Mouse (Mus musculus) gastrocnemius, postnatal 10 days (tissue): ENCODE results near the gene Mief1. TPM values are rescaled to one million over a fixed set of nuclear protein-coding genes. Genes with fewer than 3 reads are reported as not detected.
A peak's percentile ranks its signal among the peaks of the same experiment; 100 is the strongest.

Experiments
- DNase-seq: peaks from one replicate; pipeline ENCODE4 v3.0.0; 2021; ENCODE audit warnings: mixed read lengths
- total RNA-seq, 2 experiments: library from RNA; stranded (reverse); gene quantifications; 2 replicates each; pipeline ENCODE4 v1.2.3; 2021

The Mief1 gene
- total RNA-seq, 2 experiments from 2014 or later, result 22.8 to 27.2 TPM

- DNase-seq, result peak; percentile 89
Measured at GRCm38 (mm10) chr15:80263610-80264575, 30.1 kb downstream of the Mief1 start, which contains the start of gene Rps19bp1. Gene Rps19bp1, minus strand, starts transcription at chr15:80264315.

DNA sequence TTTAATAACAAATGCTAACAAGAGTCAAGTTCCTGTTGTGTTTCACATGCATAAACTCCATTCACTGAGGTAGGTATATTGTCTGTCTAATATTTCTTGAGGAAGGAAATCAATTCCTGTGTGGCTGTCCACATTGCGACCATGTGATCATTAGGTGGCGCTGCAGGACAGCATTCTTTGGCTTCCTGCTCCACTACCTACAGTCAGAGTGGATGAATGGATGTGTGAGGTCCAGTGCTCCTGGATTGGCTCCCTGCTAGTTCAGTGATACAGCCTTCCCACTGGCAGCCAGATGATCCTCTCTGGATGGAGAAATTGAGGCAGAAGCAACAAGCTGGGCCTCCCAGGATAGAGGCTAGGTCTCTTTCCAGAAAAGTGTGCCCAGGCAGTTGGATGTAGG, 32.5 kb downstream of the Mief1 start:
- peak; percentile 68 for DNase-seq

- DNase-seq, result no peak
Measured at GRCm38 (mm10) chr15:80271858-80272396, 38.1 kb downstream of the Mief1 start.

DNA sequence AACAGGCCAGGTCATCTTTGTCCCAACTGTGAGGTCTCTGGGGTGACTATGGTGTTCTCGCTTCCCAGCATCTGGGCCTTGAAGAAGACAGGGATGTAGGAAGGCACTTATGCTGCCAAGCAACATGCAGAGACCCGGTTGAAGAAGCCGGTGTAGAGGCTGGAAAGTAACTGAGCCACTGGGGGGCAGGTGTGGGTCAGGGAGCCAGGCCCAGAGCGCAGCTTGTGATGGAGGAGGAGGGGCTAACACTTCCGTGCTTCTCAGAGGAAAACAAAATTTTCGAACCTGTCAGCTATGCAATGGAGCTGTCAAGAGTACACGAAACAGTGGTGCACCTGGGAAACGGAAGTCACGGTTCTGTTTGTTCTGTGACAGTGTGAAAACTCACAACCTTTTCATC, 43.3 kb downstream of the Mief1 start:
- no peak for DNase-seq

DNA sequence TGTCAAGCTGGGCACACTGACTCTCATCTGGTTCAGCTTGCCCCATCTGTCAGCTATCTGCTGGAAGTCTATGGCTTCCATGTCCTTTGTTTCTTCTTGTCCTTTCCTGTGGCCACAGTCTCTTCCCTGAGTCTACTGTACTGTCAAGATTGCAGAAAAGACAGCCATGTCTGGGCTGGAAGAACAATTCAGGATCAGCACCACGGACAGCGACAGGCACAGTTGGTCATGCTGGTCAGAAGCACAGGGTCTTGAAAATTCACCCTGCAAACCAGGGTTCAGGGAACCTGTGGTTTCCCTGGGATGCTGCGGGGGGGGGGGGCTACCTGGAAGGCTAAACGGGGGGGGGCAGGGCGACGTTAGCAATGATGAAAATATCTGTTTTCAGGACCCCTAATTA, 43.8 kb downstream of the Mief1 start:
- peak; percentile 76 for DNase-seq

- no peak for DNase-seq
Measured at GRCm38 (mm10) chr15:80278121-80278759, 44.4 kb downstream of the Mief1 start.

- DNase-seq, result no peak
Measured at GRCm38 (mm10) chr15:80279053-80279452, 45.2 kb downstream of the Mief1 start.

- no peak for DNase-seq
Measured at GRCm38 (mm10) chr15:80280646-80281045, 46.8 kb downstream of the Mief1 start.

GRCm38 (mm10) chr15:80286851-80287415, 53.1 kb downstream of the Mief1 start, which contains the start of gene Cacna1i:
Gene Cacna1i, plus strand, starts transcription at chr15:80287238.
- no peak for DNase-seq

DNA sequence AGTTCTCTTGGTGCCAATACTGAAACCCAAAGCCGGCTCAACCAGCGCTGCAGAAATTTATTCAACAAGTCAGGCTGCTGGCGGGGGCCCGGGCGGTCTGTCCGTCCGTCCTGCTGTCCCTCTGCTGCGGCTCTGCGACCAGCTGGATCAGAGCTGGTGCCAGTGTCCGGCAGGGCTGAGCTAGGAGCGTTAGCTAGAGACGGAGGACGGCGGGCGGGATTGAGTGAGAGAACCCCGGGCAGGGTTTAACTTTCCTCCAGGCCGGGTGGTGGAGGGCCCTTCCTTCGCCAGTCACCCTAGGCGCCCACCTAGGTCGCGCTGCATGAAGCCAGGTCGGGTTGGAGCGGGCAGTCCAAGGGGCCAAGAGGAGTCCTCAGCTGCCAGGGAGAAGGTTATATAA, 54.2 kb downstream of the Mief1 start:
- no peak for DNase-seq

- DNase-seq, result peak; percentile 64
Measured at GRCm38 (mm10) chr15:80289436-80289835, 55.6 kb downstream of the Mief1 start.

GRCm38 (mm10) chr15:80297146-80297545, 63.3 kb downstream of the Mief1 start:
- DNase-seq, result no peak

Other genes starting within 250 kb of the Mief1 start
- 10 to 100 TPM; 40.8 to 59.3 TPM for gene Pdgfb, start 219.0 kb upstream of the Mief1 start, total RNA-seq
- 10 to 100 TPM; 16.1 to 17.0 TPM for gene Syngr1, start 142.7 kb upstream of the Mief1 start, total RNA-seq
- gene Rpl3, start 142.2 kb upstream of the Mief1 start, total RNA-seq, result 100 to 1,000 TPM; 224 to 271 TPM
- gene Tab1, start 100.9 kb upstream of the Mief1 start, total RNA-seq, result 10 to 100 TPM; 17.1 to 20.6 TPM
- 1 to 10 TPM; 2.8 to 3.1 TPM for gene Mgat3, start 60.3 kb upstream of the Mief1 start, total RNA-seq
- gene AC140267.1, start 1.8 kb downstream of the Mief1 start, total RNA-seq, result 1 to 10 TPM in 1 of 2 experiments, not detected in 1; 7.5 TPM
- gene Atf4, start 21.2 kb downstream of the Mief1 start, total RNA-seq, result 100 to 1,000 TPM in 1 of 2 experiments, 10 to 100 TPM in 1; 94.7 to 131 TPM
- 10 to 100 TPM; 16.7 to 18.8 TPM for gene Rps19bp1, start 30.3 kb downstream of the Mief1 start, total RNA-seq
- gene Cacna1i, start 53.2 kb downstream of the Mief1 start, total RNA-seq, result under 1 TPM; 0.07 to 0.12 TPM